Mouse (Mus musculus) CH12F3 (cell line): Measurements from ENCODE around the gene Irf9.

Experiments used
- in situ Hi-C: fragments of 300-500 bp; cut with MboI; formaldehyde crosslinking; loops from 2 replicates; pipeline ENCODE4 v1.14.3; 2020; ENCODE audit warnings: low sequenced_read_pairs

Gene Irf9

GRCm38 (mm10) chr14:55614565-55615178 is 11.3 kb downstream of the Irf9 start:
- in situ Hi-C loops: no loop called here

DNA sequence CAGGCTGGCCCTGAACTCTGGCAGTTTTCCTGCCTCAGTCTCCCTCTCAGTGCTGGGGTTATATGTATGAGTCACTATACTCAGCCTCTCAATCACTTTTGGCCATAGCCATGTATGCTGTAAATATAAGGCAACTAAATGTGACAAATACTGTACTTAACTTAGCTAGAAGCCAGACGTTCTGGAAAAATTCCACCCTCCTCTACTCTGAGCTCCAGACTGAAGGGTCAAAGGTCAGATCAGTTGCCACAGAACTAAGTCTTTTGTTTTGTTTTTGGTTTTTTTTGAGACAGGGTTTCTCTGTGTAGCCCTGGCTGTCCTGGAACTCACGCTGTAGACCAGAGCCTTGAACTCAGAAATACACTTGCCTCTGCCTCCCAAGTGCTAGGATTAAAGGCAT is 12.5 kb downstream of the Irf9 start:
- in situ Hi-C loops: no loop called here

GRCm38 (mm10) chr14:55616844-55617243 is 13.5 kb downstream of the Irf9 start:
- in situ Hi-C loops: no loop called here

DNA sequence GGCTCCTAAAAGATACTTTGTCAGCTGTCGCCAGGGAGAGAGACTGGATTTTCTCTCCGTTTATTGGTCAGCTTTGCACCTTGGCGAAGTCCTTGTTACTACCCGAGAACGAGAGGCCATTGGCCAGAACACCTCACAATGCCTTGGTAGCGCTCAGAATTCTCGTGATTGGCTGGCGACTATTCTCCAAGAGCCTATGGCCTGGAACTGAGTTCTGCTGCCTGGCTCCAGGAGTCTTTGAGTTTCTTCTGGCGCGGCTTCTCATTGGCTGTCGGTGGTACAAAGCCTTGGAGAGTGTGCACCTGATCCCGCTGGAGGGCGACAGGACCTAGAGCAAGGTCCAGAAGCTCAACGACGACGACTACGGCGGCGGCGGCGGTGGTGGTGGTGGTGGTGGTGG is 14.5 kb downstream of the Irf9 start, which contains the start of gene Rec8:
Gene Rec8 (plus strand): TSS at position 216 of the 400 bp plus-strand sequence.
- in situ Hi-C loops: no loop called here

DNA sequence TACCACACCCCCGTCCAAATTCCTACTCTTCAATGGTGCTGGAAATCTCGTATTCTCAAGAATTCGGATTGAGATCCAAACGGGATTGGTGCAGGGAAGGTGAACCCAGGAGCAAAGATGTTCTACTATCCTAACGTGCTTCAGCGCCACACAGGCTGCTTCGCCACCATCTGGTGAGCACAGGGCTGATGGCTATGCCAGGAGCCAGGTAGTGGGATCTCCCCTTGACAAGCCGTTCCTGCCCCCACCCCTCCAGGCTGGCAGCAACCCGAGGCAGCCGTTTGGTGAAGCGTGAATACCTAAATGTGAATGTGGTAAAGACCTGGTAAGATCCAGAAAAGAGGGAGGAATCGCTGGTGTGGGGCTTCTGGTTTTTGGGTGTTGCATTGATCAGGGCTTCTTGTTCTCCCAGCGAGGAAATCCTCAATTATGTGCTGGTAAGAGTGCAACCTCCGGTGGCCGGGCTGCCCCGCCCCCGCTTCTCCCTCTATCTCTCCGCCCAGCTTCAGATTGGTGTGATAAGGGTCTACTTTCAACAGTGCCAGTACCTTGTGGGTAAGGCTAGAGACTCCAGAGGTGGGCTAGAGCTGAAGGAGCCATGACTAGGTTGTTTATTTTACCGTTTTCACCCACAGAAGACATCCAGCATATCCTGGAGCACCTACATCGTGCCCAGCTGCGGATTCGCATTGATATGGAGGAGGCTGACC is 15.3 kb downstream of the Irf9 start:
- in situ Hi-C loops: no loop called here

DNA sequence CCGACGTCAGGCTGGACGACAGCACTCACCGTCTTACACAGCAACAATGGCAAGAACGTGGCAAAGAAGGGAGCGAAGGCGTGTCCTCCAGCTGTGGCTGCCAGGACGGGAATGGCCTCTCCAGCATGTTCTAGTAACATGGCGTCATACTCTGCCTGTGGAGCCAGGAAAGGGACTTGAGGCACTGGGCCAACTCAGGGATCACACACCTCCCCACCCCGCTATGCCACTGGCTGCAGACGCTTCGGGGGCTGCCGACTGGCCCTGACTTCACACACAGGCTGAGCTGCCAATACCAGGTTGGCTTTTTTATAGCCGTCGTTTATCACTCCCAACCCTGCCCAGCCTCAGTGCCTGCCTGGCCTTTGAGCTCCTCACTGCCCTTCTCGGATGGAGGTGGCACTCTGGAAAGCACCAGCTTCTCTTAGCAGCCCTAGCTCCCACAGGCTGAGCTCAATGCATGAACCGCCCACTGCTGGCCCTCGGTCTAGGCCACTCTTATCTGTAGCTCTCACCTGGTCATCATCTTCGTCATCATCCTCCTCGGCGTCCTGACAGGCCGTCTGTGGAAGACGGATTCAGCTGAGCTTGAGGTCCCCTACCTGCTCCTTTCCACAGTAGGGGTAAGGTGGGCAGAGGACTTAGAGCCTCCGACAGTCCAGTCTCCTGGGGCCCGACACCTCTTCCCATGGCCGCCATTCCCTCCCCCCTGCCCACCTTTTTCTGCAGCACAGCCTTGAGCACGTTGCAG is 24.9 kb downstream of the Irf9 start:
- in situ Hi-C loops: no loop called here

- in situ Hi-C loops: no loop called here
Observed at GRCm38 (mm10) chr14:55629312-55629711, 25.9 kb downstream of the Irf9 start.

GRCm38 (mm10) chr14:55634874-55635522 is 31.6 kb downstream of the Irf9 start:
- in situ Hi-C loops: no loop called here

DNA sequence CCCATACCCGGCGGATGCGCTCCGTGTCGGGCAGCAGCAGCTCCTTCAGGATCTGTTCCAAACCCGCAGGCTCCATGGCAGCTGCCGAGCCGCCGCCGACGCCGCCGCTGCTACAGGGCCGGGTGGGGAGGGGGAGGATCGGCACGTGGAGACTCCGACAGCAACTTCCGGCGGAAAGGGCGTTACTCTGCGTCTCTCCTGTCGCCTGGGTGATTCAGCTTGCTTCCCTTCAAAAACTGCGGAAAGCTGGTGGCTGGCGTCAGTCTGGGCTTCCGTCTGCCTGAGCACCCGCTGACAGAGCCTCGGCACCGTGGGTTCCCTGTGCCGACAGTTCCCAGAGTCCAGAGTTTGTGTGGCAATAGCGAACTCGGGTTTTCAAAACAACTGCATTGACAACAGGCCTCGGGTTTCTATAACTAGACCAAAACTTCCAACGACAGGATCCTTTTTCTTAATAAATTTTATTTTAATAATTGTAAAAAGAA is 32.2 kb downstream of the Irf9 start, which contains the start of gene Ipo4:
Gene Ipo4 (minus strand): TSS at position 435 of the 485 bp plus-strand sequence.
- in situ Hi-C loops: no loop called here

DNA sequence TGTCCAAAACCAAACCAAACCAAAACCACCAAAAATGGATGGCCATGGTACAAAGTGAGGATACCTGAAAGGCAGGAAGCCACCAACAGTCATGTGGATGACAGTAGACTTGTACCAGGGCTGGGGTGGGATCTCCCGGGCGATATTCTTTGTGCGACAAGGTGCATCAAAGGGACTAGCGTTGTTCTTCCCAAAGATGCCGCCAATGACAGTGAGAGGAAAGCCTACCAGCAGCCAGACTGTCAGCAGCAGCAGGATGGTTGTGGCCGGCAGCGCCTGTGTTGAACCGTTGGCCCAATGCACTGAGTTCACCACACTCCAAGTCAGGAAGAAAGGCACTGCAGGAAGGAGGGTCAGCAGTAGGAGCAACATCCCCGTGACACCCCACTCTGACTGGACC is 34.4 kb downstream of the Irf9 start, which contains the start of gene Gm49378:
Gene Gm49378 (minus strand): TSS at position 101 of the 400 bp plus-strand sequence.
- in situ Hi-C loops: no loop called here

- in situ Hi-C loops: no loop called here
Observed at GRCm38 (mm10) chr14:55640816-55641215, 37.4 kb downstream of the Irf9 start.

DNA sequence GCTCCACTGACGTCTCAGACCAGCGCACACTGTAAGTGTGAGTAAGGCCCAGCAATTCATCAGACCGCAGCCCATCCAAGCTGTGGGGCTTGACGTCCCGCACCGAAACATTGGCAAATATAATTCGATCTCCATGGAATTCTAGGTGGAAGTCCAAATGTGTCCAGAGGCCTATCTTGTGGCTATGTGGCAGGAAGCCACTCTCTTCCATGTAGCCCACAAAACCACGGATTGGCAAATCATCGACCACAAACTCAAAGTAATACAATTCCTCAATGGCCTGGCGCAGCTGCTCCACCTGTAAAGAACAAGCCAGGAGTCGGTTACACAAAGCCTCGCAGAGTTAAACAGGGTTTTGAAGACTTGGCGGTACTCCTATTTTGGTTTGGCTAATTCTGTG is 37.9 kb downstream of the Irf9 start:
- in situ Hi-C loops: no loop called here

GRCm38 (mm10) chr14:55642679-55643059 is 39.3 kb downstream of the Irf9 start:
- in situ Hi-C loops: no loop called here

GRCm38 (mm10) chr14:55643060-55643907 is 39.9 kb downstream of the Irf9 start, which contains the start of gene Tm9sf1:
Gene Tm9sf1 (minus strand): TSS chr14:55643806.
- in situ Hi-C loops: no loop called here

DNA sequence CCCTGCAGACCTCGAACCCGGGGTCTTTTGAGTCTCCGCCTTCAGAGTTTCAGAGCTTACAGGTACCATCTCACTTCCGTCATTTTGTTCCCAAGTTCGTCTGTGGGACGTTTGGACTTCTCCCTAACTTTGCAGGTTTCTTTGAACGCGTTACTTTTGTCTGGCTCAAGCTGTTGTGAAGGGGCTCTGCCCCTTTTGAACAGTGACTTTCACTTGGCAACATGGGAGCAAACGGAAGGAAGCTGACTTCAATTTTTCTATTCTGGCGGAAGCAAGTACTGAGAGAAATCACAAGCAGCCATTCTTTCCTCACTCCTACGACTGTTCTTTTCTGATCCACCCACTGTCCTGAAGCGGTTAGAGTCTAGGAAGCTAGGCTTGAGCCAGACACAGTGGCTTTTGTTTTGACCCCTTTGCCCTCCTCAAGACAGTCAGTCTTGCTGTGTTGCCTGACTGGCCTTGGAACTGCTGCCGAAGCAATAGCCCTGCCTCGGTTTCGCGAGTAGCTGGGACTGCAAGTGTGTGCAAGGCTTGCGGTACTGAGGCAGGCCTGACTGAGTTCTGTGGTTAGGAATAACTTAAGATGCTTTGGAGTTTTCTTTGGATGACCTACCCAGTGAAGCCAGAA is 41.0 kb downstream of the Irf9 start:
- in situ Hi-C loops: no loop called here

DNA sequence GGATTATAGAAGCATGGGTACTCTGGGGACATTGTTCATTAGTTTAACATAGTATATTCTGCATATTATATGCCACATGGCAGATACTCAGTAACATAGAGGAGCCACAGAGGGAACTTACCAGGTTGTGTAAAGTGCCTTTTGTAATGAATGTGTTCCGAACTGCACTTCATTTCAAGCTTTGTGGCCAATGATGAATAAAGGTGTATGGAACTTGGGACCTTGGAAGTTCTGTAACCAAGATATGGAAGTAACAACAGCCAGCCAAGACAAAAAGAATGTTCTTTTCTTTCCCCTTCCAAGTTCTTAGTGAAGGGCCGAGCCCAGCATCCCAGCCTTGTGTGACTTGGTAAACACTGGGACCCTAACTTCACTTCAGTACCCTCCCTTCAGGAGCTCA is 46.5 kb downstream of the Irf9 start, which contains the start of gene Tssk4:
Gene Tssk4 (plus strand): TSS at position 301 of the 400 bp plus-strand sequence.
- in situ Hi-C loops: no loop called here

DNA sequence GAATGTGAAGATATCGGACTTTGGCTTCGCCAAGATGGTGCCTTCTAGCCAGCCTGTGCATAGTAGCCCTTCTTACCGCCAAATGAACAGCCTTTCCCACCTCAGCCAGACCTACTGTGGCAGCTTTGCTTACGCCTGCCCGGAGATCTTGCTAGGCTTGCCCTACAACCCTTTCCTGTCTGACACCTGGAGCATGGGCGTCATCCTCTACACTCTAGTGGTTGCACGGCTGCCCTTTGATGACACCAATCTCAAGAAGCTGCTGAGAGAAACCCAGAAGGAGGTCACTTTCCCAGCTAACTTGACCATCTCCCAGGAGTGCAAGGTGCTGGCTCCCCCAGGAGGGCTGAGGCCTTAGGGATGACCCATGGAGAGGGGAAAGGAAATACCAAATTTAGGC is 48.2 kb downstream of the Irf9 start:
- in situ Hi-C loops: no loop called here

DNA sequence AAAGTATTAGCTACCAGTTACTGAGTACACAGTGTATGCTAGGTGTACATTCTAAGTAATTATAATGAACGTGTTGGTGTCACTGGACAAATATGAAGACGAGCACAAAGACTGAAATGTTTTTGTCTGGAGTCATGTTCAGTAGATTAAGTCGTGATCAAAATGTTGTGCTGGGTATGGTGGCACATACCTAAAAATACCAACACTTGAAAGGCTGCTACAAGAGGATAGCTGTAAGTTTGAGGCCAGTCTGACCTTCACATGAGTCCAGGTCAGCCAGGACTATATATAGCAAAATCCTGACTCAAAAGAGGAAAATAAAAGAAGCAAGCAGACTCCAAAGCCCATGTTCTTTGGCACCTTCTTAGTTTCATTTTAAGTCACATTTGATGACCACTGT is 53.6 kb downstream of the Irf9 start:
- in situ Hi-C loops: no loop called here

DNA sequence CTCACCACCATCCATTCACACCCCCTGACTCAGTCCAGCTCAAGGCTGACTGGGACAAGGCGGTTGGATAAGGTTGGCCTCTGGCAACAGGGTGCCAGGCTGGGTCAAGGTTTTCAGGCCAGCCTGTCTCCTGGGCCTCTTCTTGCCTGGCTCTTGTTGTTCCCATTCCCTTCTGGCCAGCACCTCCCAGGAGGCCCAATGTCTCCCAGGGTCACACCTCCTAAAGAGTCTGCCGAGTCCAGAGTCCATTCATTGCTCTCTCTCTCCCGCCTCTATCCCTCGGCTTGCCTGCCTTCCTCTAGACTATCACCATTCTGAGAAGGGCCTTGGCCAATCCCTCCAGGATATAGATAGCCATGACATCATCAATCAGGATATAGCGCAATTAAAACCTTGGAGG is 54.6 kb downstream of the Irf9 start:
- in situ Hi-C loops: no loop called here
